Mouse (Mus musculus) liver, embryonic 14.5 days (tissue): ENCODE data around the gene Mok.

Source experiments
- CTCF ChIP-seq: IDR thresholded peaks from 2 replicates; pipeline ENCODE4 v1.5.1; 2016; ENCODE audit warnings: antibody characterized with exemption, low read depth, control low read depth
- EP300 ChIP-seq: IDR thresholded peaks from 2 replicates; pipeline ENCODE4 v1.6.1; 2016; ENCODE audit warnings: antibody characterized with exemption, low read depth

DNA sequence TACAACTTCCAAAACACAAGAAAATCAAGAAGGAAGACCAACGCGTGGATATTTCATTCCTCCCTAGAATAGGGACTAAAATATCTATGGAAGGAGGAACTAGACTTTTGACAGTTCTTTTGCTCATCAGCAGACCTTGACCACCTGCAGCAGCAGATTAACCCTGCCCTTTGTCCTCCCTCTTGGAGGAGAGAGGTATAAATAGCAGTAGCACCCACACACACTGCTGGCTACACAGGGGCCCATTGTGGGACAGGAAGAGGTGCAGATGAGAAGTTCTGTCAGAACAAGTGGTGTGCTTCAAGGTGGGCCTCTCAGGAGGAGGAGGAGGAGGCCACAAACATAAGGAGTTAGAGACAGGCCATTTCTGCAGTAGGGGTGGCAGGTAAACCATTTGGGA lies 56.5 kb downstream of the Mok start:
- no peak for TF ChIP-seq CTCF
- TF ChIP-seq EP300 = no peak
